Mouse (Mus musculus): ENCODE measurements around the gene Zc3h4.
A peak's percentile ranks its signal among the peaks of the same experiment; 100 is the strongest.

DNA sequence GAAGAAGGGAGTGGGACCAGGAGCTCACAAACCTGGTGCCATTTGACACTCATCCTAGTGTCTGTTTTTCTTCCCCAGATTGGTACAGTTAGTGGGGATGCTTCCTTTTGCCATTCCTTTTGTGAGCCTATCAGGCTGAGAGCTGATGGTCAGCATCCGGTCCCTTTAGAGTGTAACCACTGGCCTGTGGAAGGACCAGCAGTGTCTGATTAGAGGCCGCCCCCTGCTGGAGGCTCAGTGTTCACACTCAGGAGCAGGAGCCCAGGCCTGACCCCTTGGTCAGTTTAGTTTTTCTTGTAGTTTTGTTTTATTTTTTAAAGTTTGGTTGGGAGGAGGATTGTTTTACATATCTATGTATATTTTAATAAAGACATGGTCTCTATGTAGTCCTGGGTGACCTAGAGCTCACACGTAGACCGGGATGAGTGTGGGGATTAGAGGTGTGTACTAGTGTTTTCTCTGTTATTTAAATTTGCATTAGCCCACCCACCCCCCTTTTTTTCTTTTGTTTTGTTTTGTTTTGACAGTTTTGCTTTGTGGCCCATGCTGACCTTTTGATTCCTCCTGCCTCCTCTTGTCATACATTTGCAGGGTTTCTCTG lies 25.5 kb downstream of the Zc3h4 start:
- TF ChIP-seq POLR2A (IDR thresholded peaks at IDR 0.05; ENCODE audit: control insufficient read depth, low read depth, low read length) (no peak), CTCF (IDR thresholded peaks at IDR 0.05; ENCODE audit: control insufficient read depth, insufficient read depth, insufficient replicate concordance, low read depth, low read length) (peak; percentile 61; the same call in 1 of the 2 replicates)

All from testis, adult 2 months (tissue).